Mouse (Mus musculus) frontal cortex, postnatal 25 days (tissue): ENCODE data around the gene Etv4.

Source experiments
- DNase-seq, 2 experiments: peaks; one replicate each; pipeline ENCODE4 v3.0.0; 2022; ENCODE audit warnings: low spot score in 2 of 2

Etv4 gene

GRCm38 (mm10) chr11:101719986-101720520, 65.1 kb downstream of the Etv4 start:
- DNase-seq: no peak
